Mouse (Mus musculus) naive thymus-derived CD4-positive, alpha-beta T cell, adult 5 months (primary cell): Measurements from ENCODE around the gene Srms. TPM values are rescaled to one million over a fixed set of nuclear protein-coding genes. Genes with fewer than 3 reads are reported as not detected.

Experiments
- polyA plus RNA-seq: library from polyadenylated mRNA; unstranded; fragments of 100-300 nt; shearing (Covaris generic); gene quantifications from one replicate; pipeline ENCODE4 v1.2.1, GENCODE M21; 2017

Gene Srms
- polyA plus RNA-seq: 0.49 TPM

GRCm38 (mm10) chr2:181213021-181213445 is at the start of gene Srms:
TSS of gene Srms (minus strand) at chr2:181213185.

GRCm38 (mm10) chr2:181241602-181242313 is 28.8 kb upstream of the Srms start, which contains the start of gene Helz2:
TSS of gene Helz2 (minus strand) at chr2:181242027.

GRCm38 (mm10) chr2:181219538-181220216 is 6.7 kb upstream of the Srms start, which contains the start of gene Fndc11:
TSS of gene Fndc11 (plus strand) at chr2:181220013.

GRCm38 (mm10) chr2:181202422-181202821 is 10.6 kb downstream of the Srms start, which contains the start of gene Ptk6:
TSS of gene Ptk6 (minus strand) at chr2:181202789.

GRCm38 (mm10) chr2:181187121-181188000 is 25.6 kb downstream of the Srms start, which contains the start of gene Ppdpf:
TSS of gene Ppdpf (plus strand) at chr2:181187247.

GRCm38 (mm10) chr2:181156248-181157121 is 56.5 kb downstream of the Srms start, which contains the start of gene Eef1a2:
TSS of gene Eef1a2 (minus strand) at chr2:181157014.

Other genes starting within 250 kb of the Srms start
- gene Arfgap1, start 246.0 kb downstream of the Srms start, polyA plus RNA-seq: 68.9 TPM
- gene Col20a1, start 226.7 kb downstream of the Srms start, polyA plus RNA-seq: 1.5 TPM
- not detected for gene Chrna4, start 169.6 kb downstream of the Srms start, polyA plus RNA-seq
- not detected for gene Kcnq2, start 77.9 kb downstream of the Srms start, polyA plus RNA-seq
- gene Eef1a2, start 56.2 kb downstream of the Srms start, polyA plus RNA-seq: not detected
- gene Ppdpf, start 25.9 kb downstream of the Srms start, polyA plus RNA-seq: 154 TPM
- 0.09 TPM for gene Ptk6, start 10.4 kb downstream of the Srms start, polyA plus RNA-seq
- gene Fndc11, start 6.8 kb upstream of the Srms start, polyA plus RNA-seq: not detected
- 18.9 TPM for gene Helz2, start 28.8 kb upstream of the Srms start, polyA plus RNA-seq
- 35.9 TPM for gene Gmeb2, start 74.8 kb upstream of the Srms start, polyA plus RNA-seq
- not detected for gene Stmn3, start 101.3 kb upstream of the Srms start, polyA plus RNA-seq
- 89.7 TPM for gene Rtel1, start 106.6 kb upstream of the Srms start, polyA plus RNA-seq
- 109 TPM for gene Zgpat, start 151.7 kb upstream of the Srms start, polyA plus RNA-seq
- 133 TPM for gene Arfrp1, start 152.2 kb upstream of the Srms start, polyA plus RNA-seq
- 242 TPM for gene Lime1, start 166.9 kb upstream of the Srms start, polyA plus RNA-seq
- gene Zbtb46, start 246.2 kb upstream of the Srms start, polyA plus RNA-seq: 0.42 TPM